Mouse (Mus musculus) cerebellum, adult 9-10 months (tissue): ENCODE measurements around the gene Sec23ip.
A peak's percentile ranks its signal among the peaks of the same experiment; 100 is the strongest.
"Not testable (repeated sequence)": the region's sequence is repeated elsewhere in the genome, so short reads cannot be mapped to it uniquely, and the experiment has no call there.

Experiments used
- DNase-seq: peaks from one replicate; pipeline ENCODE4 v3.0.0; 2022

The Sec23ip gene

DNA sequence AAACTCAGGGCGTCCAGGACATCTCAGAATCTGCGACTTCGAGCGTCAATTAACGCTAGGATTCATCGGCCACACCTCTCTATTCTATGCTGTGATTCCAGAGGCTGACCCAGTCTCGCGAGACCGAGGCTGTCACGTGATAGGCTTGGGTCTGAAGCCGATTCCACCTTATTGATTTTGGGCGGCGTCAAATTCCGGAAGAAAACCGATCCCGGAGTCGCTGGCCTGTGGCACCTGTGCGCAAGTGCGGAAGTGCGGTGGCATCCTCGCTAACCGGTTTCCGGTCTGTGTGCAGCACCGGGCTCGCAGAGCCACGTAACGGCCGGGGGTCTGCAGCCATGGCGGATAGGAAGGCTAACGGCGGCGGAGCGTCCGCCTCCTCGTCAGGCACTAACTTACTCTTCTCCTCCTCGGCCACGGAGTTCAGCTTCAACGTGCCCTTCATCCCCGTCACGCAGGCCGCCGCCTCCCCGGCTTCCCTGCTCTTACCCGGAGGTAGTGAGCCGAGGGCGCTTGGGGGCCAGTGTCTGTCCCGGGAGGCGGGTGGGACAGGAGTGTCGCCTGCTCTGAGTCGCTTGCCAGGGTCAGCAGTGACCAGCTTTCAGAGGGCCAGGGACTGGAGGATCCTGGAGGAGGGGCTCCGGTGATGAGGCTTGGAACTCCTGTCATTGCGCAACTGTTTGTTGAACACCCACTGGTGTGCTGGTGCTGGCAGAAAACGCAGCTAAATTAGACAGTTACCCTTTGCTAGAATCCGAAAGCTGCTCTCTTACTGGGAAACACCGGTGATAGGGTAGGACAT lies at the start of gene Sec23ip:
TSS of gene Sec23ip (plus strand) at position 260 of the 802 bp plus-strand sequence.
- DNase-seq: peak; percentile 99

DNA sequence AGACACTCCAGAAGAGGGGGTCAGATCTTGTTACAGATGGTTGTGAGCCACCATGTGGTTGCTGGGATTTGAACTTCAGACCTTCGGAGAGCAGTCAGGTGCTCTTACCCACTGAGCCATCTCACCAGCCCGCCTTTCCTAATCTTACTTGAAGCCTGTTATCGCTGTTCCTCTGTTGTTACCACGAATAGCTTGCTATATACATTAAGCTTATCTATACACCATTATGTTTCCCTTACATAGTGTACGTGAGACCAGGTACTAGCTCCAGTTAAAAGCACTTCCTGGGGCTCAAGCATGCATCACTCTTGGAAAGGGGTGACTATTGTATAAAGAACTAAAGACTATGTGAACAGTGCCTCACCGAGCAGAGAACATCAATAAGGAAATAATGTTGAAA lies 44.8 kb upstream of the Sec23ip start:
- DNase-seq: not testable (repeated sequence)

- peak; percentile 78 for DNase-seq
These were observed 39.0 kb upstream of the Sec23ip start for GRCm38 (mm10) chr7:128705735-128706134.

GRCm38 (mm10) chr7:128717991-128718390 lies 26.8 kb upstream of the Sec23ip start:
- no peak for DNase-seq

DNA sequence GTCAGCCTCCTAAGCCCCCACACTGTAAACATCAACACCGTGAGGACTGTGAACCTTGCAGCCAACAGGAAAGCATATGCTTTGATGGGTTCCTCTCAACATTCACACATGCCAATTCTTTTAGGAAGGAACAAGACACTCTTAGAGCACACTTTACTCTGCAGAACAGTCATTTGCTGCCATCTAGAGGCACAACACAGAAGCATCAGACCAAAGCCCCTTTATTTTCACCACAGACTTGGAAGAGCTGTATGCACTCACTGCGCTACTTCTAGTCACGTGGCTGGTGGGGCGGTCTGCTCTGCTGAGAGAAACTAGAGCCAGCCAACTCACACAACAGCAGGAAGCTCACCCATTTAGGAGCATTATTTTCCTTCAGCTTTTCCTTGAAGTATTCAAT lies 20.0 kb upstream of the Sec23ip start:
- peak; percentile 81 for DNase-seq

- no peak for DNase-seq
These were observed 19.6 kb upstream of the Sec23ip start for GRCm38 (mm10) chr7:128725189-128725588.

DNA sequence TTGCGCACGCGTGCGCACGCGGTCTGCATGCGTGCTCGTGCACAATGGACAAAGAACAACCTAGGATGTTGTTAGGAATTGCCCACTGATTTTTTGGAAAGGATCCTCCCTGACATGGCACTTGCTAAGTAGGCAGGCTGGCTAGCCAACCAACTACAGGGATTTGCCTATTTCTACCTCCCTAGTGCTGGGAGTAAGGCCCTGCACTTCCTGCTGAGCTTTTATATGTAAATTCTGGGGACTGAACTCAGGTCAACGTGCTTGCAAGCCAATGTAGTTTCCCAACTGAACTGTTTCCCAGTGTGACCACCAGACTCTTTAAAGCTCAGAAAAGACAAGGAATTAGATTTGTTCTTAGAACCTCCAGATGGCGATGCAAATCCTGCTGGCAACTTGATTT lies 17.7 kb upstream of the Sec23ip start:
- DNase-seq: no peak

- no peak for DNase-seq
These were observed 17.0 kb upstream of the Sec23ip start for GRCm38 (mm10) chr7:128727701-128728100.

- DNase-seq: no peak
These were observed 16.0 kb upstream of the Sec23ip start for GRCm38 (mm10) chr7:128728738-128729137.

DNA sequence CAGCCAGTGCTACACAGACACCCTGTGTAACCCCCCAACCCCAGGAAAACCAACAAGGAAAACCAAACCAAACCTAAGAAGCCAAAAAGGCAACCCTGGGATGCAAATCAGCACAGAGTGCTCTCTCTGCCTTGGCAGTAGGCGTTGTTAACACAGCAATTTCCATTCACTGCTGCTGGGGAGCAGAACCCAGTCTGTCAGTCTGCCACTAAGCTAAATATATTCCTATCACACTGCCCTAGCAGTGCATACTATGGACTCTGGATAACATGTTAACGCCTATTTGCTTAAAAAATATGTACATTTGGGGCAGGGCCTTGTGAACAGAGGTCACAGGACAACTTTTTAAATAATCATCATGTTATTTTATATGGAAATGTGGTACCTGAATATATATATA lies 13.2 kb upstream of the Sec23ip start:
- DNase-seq: no peak

DNA sequence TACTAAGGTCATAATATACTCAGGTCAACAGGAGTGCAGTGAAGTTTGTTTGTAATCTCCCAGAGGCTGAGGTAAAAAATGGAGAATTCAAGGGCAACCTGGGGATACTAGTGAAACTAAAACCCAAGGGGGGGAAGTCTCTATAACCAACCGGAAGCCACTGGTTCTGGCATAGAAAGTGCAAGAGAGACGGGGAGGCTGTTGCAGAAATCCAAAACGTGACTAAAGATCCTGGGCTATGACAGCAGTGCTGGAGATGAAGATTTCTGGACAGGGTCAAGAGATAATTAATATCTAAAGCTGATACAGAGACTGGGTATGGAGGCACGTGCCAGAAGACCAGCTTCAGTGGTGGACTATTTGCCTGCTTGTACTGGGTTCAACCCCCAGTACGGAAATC lies 6.7 kb upstream of the Sec23ip start:
- no peak for DNase-seq

- no peak for DNase-seq
These were observed 5.7 kb upstream of the Sec23ip start for GRCm38 (mm10) chr7:128739116-128739461.

DNA sequence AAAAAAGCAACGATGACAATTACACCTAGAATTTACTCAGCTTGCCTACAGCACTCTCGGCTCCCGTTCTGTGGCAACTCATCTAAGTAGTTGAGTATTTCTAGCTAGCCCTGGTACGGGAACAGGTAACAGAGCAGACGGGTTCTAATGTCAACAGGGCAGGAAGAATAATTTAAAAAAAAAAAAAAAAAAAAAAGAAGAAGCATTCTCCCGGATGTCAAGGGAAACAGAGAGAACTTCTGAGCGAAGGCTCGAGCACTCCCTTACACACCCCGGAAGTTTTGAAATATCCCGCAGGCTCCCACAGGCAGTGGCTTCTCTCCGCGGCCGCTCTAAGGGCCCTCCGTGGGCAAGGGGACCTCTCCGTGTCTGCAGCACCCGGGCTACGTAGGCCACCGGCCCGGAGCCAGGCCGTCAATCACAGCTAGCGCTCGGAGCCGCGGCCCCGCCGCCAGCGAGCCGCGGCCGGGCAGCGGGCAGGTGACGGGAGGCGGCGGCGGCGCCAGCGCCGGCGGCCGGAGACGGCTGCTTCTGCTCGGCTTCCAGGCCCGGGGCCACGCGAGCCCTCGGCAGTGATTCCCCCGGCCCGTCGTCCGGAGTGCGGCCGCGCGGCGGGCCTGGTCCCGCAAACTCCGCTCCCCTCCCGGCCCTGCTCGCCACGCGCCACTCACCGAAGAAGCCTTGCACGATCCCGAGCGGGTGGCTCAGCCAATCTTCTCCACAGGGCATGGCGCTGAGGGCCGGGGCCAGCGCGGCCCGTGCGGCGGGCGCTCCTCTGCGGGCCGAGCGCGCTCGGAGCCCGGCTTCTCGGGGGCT lies 5.1 kb upstream of the Sec23ip start:
- DNase-seq: peak; percentile 42

DNA sequence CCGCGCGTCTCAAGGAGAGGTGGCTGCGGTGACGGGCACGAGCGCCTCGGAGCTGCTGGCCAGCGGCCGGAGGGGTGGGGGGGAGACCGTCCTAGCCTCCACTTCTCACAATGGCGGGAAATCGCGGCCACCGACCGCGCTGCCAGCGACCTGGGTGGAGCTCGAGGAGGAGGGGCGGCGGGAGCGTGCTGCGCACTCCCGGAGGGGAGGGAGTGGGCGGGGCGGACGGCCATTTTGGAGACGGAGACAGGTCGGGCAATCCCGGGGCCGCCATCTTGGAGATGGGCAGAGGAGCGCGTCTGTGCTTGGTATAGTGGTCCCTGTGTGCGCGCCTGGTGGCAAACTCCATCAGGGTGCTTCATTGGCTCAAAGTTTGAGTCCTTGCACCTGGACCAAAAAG lies 4.4 kb upstream of the Sec23ip start, which contains the start of gene Mcmbp:
TSS of gene Mcmbp (minus strand) at position 162 of the 400 bp plus-strand sequence.
- peak; percentile 94 for DNase-seq

DNA sequence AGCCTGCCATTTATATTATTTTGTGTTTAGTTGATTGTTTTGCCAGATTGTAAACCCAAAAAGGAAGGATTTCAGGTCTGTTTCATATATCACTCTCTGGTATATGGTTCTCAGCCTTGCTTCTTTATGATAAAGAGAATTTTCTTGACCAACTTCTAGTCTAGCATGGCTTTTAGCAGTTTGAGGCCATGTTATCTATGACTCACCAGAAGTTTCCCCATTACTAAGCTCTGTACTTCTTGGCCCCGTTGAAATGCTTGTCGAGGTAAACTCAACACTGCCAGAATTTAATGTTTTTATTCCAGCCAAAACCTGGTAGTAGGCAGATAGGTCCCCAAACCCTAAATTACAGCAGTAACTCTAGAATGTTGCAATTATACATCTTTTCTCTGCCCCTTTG lies 845 bp upstream of the Sec23ip start:
- peak; percentile 47 for DNase-seq

DNA sequence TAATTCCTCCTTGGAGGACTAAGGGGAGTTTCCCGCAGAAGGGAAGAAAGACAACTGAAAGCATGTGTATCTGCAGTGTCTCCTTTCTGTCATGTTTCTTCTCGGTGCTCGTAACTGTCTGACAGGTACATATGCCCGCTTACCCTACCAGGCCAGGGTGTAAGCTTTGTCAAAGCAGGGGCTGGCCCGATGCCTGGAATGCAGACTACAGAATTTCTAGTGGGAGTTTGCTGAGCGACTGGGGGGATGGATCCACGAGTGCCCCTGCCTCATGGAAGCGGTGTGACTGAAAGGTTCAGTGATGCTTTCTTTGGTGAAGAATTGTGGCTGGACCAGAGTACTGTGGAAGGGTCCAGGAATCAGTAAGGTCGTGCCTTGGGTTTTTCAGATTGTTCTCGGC lies 1.4 kb downstream of the Sec23ip start:
- DNase-seq: peak; percentile 46

GRCm38 (mm10) chr7:128748758-128749157 lies 4.0 kb downstream of the Sec23ip start:
- DNase-seq: no peak

DNA sequence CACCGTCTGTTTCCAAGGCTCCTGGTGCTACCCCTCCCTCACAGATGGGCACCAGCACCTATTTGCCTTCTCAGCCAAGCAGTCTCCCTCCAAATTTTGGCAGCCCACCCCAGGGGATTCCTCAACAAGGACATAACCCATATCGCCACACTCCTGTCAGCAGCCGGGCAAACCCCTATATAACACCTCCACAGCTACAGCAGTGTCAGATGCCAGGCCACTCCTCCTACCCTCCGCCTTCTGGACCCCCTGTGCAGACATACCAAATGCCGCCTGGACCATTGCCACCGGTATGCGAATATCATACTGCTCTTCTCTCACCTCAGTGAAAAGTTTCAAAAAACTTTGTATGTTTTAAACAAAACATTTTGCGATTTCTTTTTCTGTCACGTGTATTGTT lies 5.6 kb downstream of the Sec23ip start:
- peak; percentile 70 for DNase-seq

GRCm38 (mm10) chr7:128752012-128752411 lies 7.3 kb downstream of the Sec23ip start:
- DNase-seq: no peak

GRCm38 (mm10) chr7:128755396-128755795 lies 10.7 kb downstream of the Sec23ip start:
- no peak for DNase-seq

DNA sequence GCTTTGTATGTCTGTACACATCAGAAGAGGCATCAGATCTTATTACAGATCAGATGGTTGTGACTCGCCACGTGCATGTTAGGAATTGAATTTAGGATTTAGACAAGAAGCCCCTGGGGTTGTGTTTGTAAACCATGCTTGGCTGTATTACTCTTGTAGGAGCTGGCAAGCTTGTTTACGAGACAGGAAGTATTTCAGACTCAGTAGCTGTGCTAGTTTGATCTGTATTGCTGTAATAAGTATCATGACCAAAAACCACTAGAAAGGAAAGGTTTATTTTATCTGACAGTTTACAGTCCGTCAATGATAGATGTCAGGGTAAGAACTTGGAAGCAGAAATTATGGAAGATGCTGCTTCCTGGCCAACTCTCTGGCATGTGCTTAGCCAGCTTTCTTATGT lies 14.2 kb downstream of the Sec23ip start:
- no peak for DNase-seq

DNA sequence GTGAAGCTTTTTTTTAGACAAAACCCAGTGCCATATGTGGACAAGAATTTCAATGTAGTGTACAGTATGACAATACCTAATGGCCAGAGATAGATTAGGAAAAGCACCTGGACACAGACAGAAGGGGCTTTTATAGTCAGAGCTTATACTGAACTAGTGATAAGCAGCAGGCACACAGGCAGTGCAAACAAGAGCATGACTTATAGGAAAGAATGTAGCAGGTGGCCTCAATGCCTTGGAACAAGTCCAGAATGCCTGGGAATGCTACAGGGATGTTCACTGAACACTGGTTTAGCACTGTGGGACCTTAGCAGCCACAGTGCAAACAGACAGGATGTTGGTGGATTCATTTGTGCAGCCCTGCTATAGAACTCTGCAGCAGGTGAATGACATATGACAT lies 22.0 kb downstream of the Sec23ip start:
- peak; percentile 37 for DNase-seq

DNA sequence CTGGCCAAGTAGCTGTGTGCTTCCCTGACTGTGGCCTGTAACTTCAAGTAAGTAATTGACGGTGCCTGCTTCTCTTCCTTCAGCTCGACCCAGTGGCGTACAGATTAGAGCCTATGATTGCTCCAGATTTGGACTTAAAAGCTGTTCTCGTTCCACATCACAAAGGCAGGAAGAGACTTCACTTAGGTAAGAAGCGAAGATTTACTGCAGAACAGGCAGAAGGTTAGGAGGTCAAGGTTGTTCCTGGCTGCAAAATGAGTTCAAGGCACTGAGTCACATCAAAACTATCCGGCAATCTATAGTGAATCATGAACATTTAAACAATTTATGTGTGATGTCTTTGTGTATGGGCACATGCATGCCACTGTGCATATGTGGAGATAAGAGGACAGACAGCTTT lies 32.5 kb downstream of the Sec23ip start:
- no peak for DNase-seq

GRCm38 (mm10) chr7:128779305-128779704 lies 34.6 kb downstream of the Sec23ip start:
- DNase-seq: peak; percentile 24
